Mouse (Mus musculus): ENCODE data around the gene Sh3bgrl2. TPM values are rescaled to one million over a fixed set of nuclear protein-coding genes. Genes with fewer than 3 reads are reported as not detected.

Gene Sh3bgrl2
- polyA plus RNA-seq, 1 experiment: 5.8 TPM

- Histone ChIP-seq H3K36me3 (ENCODE audit: control insufficient read depth, insufficient read depth, low read length) (no peaks in the 10 kb centered on the region), H3K4me3 (ENCODE audit: control insufficient read depth, low read depth, low read length) (peak overlapping the region; percentile 10), H3K27me3 (ENCODE audit: control insufficient read depth, insufficient read depth, low read length) (no peaks in the 10 kb centered on the region), H3K27ac (ENCODE audit: control insufficient read depth, insufficient read depth, low read depth, low read length) (no peak overlapping the region), H3K4me1 (ENCODE audit: control insufficient read depth, insufficient read depth, low read length) (peaks cover 8% of the 10 kb centered on the region)
- no peak for TF ChIP-seq POLR2A (IDR thresholded peaks at IDR 0.05; ENCODE audit: control insufficient read depth, low read depth, low read length)
- no peak for TF ChIP-seq CTCF (IDR thresholded peaks at IDR 0.05; ENCODE audit: control insufficient read depth, insufficient read depth, insufficient replicate concordance, low read depth, low read length)
Measured at GRCm38 (mm10) chr9:83686511-83687100, 138.5 kb downstream of the Sh3bgrl2 start.

GRCm38 (mm10) chr9:83687904-83688303 is 139.8 kb downstream of the Sh3bgrl2 start:
- Histone ChIP-seq H3K4me1 (ENCODE audit: control insufficient read depth, insufficient read depth, low read length) (peaks cover 8% of the 10 kb centered on the region), H3K4me3 (ENCODE audit: control insufficient read depth, low read depth, low read length) (no peak overlapping the region), H3K27ac (ENCODE audit: control insufficient read depth, insufficient read depth, low read depth, low read length) (no peak overlapping the region), H3K27me3 (ENCODE audit: control insufficient read depth, insufficient read depth, low read length) (no peaks in the 10 kb centered on the region), H3K36me3 (ENCODE audit: control insufficient read depth, insufficient read depth, low read length) (no peaks in the 10 kb centered on the region)
- TF ChIP-seq CTCF (IDR thresholded peaks at IDR 0.05; ENCODE audit: control insufficient read depth, insufficient read depth, insufficient replicate concordance, low read depth, low read length) (no peak), POLR2A (IDR thresholded peaks at IDR 0.05; ENCODE audit: control insufficient read depth, low read depth, low read length) (no peak)

Other genes starting within 250 kb of the Sh3bgrl2 start
- gene Lca5, start 107.2 kb upstream of the Sh3bgrl2 start, polyA plus RNA-seq (2012; rRNA removed): 5.1 and 6.0 TPM in 2 replicates

All from testis, adult 2 months (tissue).